Mouse (Mus musculus): ENCODE measurements at regions not wholly inside any gene's neighbourhood (a gene's known extent, or its start where the extent isn't known, plus 50 kb on each side); places are given as distances from the start of the nearest gene placed in this dataset.
A peak's percentile ranks its signal among the peaks of the same experiment; 100 is the strongest.

GRCm38 (mm10) chr13:44602658-44603057 is 126.6 kb upstream of the Jarid2 start:
- no peak for DNase-seq (ENCODE audit: low spot score in 2 of 2)

- DNase-seq (ENCODE audit: low spot score in 2 of 2): no peak
These were observed 121.7 kb upstream of the Jarid2 start for GRCm38 (mm10) chr13:44607316-44608285.

DNA sequence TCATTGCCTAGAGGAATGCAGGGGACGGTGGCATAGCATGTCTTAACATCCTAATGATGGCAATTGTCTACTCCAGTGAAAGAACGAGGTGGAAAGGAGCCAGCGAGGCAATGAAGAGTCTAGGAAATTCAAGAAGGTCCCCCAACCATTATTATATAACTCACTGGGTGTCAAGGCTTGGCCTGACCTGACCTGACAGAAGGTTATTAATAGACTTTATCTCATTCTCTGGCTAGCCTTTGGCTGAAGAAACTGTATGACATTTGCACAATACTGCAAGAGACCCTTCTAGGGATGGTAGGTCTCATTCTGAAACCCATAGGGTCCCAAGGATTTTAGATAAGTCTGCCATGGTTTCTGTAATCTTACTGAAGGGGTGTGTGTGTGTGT is 121.0 kb upstream of the Jarid2 start:
- DNase-seq (ENCODE audit: low spot score in 2 of 2): no peak

DNA sequence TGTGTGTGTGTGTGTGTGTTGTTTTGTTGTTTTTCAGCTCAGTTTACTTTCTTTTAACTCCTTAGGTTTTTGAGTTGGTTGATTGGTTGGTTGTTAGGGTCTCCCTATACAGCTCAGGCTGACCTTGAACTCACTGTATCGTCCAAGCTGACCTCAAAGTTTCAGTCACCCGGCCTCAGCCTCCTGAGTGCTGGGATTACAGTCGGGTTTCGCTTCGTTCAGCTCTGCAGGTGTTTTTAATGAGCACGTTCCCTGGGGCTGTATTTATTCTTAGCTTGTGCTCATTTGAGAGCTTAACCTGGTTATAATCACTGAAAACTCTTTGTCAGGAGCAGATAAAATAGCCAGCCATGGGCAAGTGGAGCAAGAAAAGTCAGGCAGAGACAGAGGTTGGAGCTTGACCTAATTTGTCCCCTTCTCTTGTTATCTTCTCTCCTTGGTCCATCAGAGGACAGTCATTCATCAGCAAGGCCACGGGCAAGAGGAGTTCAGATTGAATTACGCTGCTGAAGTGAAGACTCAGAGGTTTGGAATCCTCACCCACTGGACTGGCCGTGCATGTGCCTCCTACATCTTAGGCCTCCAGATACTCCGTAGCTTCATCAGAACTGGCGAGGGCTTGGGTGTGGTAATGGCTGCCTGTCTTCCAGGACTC is 120.5 kb upstream of the Jarid2 start:
- DNase-seq (ENCODE audit: low spot score in 2 of 2): no peak

- DNase-seq (ENCODE audit: low spot score in 2 of 2): no peak
These were observed 119.7 kb upstream of the Jarid2 start for GRCm38 (mm10) chr13:44609606-44610005.

GRCm38 (mm10) chr13:44615696-44616095 is 113.6 kb upstream of the Jarid2 start:
- DNase-seq (ENCODE audit: low spot score in 2 of 2): no peak

GRCm38 (mm10) chr13:44618368-44618767 is 110.9 kb upstream of the Jarid2 start:
- DNase-seq (ENCODE audit: low spot score in 2 of 2): no peak

- peak in 1 of 2 experiments; percentile 6 for DNase-seq (ENCODE audit: low spot score in 2 of 2)
These were observed 106.5 kb upstream of the Jarid2 start for GRCm38 (mm10) chr13:44622661-44623355.

DNA sequence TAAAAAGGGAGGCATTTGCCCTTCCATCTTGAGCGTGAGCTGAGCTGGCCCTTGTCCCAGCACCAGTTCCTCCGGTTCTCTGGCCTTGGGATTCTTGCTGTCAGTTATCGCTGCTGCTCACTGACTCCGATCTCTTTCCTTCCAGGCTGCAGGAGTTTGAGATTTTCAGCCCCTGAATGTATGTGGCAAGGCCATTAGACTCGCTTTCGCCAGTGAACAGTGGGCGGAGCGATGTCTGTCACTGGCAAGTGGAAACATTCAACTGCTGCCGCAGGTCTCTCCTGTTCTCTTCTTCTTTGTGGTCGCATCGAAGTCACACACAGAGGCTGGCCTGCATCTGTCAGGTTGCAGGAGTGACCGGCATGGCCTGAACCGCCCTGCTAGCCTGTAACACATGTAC is 104.6 kb upstream of the Jarid2 start:
- DNase-seq (ENCODE audit: low spot score in 2 of 2): no peak

- DNase-seq (ENCODE audit: low spot score in 2 of 2): no peak
These were observed 103.5 kb upstream of the Jarid2 start for GRCm38 (mm10) chr13:44625792-44626191.

- no peak for DNase-seq (ENCODE audit: low spot score in 2 of 2)
These were observed 102.5 kb upstream of the Jarid2 start for GRCm38 (mm10) chr13:44626806-44627205.

DNA sequence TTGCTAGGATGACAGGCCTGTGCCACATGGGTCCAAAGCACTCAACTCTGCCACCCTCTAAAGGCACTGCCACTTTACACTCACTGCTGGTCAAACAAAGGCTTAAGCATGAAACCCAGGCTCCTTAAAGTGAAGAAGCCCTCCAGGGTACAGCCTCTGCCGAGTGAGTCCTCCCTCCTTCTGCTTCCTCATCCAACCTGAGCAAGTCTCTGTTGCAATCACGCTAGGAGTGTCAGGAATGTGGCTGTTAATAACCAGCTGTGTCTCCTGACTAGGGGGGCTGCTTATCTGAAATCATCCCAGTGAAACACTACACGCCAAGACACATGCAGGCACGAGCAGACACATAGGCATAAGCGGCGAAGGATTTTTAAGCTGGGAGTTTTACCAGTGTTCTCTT is 99.2 kb upstream of the Jarid2 start:
- no peak for DNase-seq (ENCODE audit: low spot score in 2 of 2)

GRCm38 (mm10) chr13:44634616-44635015 is 94.7 kb upstream of the Jarid2 start:
- no peak for DNase-seq (ENCODE audit: low spot score in 2 of 2)

- no peak for DNase-seq (ENCODE audit: low spot score in 2 of 2)
These were observed 93.9 kb upstream of the Jarid2 start for GRCm38 (mm10) chr13:44635221-44636007.

DNA sequence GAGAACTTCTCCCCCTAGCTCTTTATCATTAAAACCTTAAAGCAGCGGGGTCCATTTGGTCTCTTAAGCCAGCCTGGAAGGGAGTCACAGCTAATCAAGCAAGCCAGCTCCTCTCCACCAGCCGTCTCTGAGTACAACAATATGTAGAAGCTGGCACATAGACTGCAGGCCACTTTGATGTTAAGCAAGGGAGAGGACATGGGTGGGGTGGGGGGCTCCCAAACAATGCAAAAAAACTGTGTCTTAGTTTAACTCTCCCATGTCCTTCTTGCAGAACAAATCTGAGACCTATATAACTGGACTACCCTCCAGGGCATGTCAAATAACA is 93.3 kb upstream of the Jarid2 start:
- DNase-seq (ENCODE audit: low spot score in 2 of 2): no peak

- DNase-seq (ENCODE audit: low spot score in 2 of 2): no peak
These were observed 86.9 kb upstream of the Jarid2 start for GRCm38 (mm10) chr13:44642361-44642760.

DNA sequence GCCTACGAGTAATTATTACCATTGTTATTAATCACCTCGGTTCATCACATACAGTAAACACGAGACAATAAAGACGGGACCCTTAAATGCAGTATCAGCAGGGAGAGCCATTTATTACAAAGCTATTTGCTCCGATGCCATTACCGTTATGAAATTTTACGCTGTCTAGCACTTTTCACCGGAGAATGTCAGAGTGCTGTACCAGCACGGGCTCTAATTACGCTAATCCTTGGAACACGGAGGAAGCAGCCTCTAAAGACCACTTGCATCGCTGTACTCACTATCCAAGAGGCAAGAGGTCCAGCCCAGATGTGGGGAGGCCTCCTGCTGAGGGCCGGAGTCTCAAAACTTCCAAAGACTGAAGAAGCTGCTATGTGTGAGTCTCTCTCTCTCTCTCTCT is 79.2 kb upstream of the Jarid2 start:
- no peak for DNase-seq (ENCODE audit: low spot score in 2 of 2)

GRCm38 (mm10) chr13:44651259-44652238 is 77.7 kb upstream of the Jarid2 start:
- DNase-seq (ENCODE audit: low spot score in 2 of 2): no peak

DNA sequence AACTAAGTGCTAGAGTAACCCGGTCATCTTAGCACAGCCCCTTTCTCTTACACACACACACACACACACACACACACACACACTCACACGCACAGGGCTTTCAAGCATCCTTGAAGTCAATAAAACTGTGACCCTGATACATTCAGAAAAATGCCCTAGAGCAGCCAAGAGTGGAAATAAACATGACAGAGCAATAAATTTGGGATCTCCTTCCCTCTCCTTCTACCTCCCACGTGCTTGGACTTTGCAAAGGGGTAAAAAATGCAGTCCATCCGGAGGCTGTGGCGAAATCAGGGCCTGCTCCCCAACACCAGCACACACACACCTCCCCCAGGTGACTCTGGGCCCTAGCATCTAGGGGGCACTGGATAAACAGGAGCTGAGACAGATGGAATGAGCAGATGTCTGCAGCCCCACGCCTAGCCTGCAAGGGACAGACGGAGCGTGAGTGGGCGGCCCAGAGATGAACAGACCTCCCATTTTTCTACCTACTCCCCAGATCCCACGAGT is 71.3 kb upstream of the Jarid2 start:
- DNase-seq (ENCODE audit: low spot score in 2 of 2): peak; percentile 56 to 73

GRCm38 (mm10) chr13:44659861-44660260 is 69.4 kb upstream of the Jarid2 start:
- no peak for DNase-seq (ENCODE audit: low spot score in 2 of 2)
